Mouse (Mus musculus) frontal cortex, postnatal 25 days (tissue): Measurements from ENCODE around the gene Hmgcs1.
"Not testable (repeated sequence)": the region's sequence is repeated elsewhere in the genome, so short reads cannot be mapped to it uniquely, and the experiment has no call there.

Experiments used
- DNase-seq, 2 experiments: peaks; one replicate each; pipeline ENCODE4 v3.0.0; 2022; ENCODE audit warnings: low spot score in 2 of 2

The Hmgcs1 gene

DNA sequence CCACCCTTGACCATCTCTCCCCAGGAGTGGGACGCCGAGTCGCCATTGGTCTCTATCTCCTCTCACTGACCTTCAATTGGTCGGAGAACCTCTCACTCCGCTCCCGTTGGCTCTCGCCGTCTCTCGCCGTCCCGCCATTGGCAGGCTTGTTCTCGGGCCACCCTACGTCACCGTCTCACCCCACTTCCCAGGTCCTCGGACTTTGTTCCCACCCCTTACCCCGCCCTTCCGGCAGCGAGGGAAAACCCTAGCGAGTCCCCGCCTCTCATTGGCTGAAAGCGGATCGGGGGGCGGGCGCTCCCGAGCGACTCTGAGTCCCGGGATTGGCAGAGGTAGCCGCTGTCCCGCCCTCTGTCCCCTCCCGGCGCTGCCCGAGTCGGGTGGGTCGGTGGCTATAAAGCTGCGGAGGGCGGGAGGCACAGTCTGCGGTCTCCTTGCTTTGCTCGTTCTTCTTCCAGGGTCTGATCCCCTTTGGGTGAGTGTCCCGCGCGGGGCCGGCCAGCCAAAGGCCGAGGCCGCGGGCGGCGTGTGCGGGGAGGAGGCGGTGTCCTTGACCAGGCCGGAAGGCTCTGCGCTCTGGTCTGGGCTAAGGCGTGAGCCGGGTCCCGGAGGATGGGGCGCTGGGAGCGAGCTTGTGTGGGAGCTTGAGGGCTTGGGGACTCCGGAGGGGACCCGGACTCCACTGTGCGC lies at the start of gene Hmgcs1:
Hmgcs1 (plus strand) TSS at position 341 of the 690 bp plus-strand sequence.
- DNase-seq: peak; percentile 92 to 97

DNA sequence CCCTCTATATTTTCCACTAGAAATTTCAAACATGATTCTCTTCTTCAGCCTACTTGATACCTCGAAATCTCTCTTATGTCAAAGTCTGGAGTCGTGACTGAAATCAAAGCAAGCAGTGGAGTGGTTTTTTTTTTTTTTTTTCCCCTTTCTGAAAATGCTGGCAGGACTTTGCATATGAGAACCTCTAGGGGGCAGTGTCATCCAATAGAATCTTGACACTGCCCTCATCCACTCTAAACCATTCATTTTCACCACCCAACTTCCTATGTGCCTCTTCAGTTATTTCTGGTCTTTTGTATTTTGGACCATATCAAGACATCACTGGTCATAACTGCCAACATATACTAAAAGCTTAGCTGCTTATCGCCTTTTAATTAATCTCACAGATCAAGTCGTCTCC lies 49.7 kb upstream of the Hmgcs1 start:
- DNase-seq: no peak

DNA sequence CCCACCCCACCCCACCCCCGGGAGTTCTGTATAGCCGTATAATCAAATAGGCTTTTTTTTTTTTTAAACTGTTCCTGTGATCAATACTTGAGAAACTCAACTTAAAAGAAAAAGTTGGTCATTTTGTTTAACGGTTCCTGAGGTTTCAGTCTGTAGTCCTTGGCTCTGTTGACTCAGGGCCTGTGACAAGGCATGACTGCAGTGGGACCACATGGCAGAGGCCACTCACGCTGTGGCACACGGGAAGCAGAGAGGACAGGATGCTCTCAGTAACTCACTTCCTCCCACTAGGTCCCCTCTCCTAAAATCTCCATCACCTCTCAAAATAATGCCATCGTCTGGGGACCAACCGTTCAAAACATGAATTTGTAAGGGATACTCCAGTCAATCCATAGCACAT lies 49.0 kb upstream of the Hmgcs1 start:
- DNase-seq: no peak

DNA sequence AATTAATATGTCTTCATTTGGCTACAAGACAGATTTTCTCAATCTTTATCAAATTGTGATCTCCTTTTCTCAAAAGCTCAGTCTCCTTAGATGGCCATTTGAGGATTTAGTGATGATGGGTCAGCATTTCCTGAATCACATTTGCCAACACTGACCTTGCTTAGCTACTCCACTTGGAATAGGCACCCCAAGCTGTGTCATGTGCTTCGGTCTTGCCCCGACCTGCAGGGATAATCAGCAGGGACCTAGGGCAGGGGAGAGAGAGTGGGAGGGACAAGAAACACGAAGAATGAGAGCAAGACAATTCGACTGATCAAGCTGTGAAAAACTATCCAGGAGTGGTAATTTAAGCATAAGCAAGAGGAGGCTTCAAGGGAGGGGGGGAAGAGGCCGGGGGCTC lies 45.4 kb upstream of the Hmgcs1 start:
- DNase-seq: no peak

DNA sequence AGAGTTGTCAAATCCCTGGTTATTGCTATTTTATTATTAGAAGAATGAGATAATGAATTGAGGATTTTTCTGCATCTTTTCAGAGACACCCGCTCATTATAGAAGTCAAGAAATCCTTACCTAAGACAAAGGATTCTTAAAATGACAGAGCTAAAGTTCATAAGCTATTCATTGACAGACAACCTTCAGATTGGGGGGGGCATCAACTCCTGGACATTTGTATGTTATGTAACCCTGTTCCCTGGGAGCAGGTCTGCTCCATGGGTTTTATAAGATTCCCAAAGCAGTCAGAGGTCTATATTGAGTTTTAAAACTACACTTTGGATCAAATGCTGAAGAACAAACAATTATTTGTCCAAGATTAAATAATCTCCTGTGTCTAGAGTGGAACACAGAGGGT lies 43.7 kb upstream of the Hmgcs1 start:
- no peak for DNase-seq

DNA sequence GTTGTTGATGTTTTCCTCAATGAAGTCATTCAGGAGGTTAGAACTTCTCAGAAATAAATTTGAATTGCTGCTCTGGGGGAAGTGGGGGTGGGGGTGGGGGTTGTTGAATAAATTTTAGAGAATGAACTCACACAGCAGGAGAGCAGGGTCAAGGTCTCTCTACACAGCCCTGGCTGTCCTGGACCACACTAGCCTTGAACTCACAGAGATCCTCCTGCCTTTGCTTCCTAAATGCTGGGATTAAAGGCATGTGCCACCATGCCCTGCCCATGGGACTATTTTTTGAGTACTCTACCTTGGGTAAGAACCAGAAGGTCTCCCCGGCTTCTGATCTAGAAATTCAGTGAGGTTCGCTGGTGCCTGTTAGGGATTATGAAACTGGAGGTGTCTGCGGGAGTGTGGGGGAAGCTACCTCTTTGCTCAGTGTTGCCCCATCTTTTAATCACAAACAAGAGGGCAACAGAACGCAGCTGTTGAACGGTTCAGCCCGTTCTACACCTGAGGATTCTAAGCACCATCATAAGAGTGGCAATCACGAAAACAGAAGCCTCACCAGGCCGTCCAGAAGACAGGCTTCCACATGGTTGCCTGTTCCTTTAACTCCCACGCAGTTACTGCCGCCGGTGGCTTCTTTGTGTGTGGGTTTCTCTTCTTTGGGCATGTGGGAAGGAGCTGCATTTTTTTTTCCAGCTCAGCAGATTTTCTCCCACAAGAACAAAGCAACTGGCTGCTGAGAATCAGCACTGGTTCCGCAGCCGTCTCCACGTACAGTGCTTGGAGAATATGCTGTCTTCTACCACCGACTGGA lies 41.1 kb upstream of the Hmgcs1 start:
- peak in 1 of 2 experiments; percentile 18 for DNase-seq

DNA sequence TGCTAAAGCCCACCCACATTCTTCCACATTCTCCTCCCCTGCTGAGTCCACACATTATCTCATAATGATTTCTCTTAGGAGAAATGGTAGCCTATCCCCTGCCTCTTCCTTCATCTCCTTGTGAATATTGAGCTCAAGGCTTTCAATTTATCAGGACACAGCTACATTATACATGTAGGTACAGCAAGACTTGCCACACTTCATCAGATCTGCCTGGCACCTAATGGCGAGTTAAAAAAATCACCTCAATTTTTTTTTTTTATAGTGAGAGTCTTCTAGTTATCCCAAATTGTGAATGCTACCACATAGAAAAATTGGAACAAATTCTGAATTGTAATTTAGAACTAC lies 40.5 kb upstream of the Hmgcs1 start:
- DNase-seq: no peak

DNA sequence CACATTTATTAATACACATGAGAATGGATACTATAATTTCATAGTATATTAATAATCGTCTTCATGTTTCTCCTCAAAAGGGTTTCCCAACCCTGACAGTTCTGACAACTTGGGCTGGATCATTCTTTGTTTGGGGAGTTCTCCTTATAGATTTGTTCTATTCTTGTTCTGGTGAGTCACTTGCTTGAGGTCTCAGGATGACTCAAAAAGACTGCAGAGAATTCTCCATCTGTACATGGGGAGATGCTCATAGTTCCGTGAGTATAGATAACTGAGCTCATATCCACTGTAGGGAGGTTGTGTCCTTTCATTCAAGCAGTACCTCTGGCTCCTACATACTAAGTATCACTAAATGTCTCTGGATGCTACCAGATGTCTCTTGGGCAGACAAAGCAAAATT lies 35.4 kb upstream of the Hmgcs1 start:
- no peak for DNase-seq

DNA sequence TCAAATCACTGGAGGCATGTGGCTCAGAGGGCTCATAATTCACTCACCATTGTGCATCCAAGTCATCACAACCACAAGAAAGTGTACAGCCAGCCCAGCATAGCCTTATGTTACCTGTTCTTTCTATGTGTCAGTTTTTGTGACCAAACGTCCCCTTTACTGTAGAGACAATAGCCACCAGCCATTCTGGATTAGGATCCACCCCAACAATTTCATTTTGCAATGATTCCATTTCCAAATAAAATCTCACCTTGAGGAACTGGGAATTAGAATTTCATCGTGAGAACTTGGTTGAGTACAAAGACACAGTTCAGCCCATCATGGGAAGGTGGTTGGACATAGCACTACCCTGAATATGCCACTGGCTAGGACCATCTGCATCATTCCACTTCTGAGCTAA lies 33.9 kb upstream of the Hmgcs1 start:
- DNase-seq: no peak

DNA sequence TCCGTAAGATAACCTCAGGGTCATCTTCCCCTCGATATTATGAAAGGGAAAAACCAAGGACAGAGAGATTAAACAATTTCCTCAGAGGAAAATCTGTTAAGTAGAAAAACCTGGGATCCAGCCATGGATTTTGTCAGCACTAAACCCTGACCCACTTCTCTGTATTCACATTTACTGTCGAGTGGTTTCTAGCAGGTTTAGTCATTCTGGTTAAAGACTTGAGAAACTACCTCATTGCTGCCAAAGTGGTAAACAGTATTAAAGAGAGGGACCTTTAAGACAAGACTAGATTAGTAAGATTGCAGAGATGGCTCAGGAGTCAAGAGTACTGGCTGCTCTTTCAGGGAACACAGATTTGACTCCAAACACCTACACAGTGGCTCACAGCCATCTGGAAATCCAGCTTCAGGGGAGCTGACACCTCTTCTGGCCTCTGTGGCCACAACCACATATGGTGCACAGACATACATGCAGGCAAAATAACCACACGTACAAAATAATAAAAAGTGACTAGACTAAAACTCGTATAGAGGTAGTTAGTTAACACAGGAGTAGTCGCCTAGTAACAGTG lies 33.2 kb upstream of the Hmgcs1 start:
- DNase-seq: no peak

DNA sequence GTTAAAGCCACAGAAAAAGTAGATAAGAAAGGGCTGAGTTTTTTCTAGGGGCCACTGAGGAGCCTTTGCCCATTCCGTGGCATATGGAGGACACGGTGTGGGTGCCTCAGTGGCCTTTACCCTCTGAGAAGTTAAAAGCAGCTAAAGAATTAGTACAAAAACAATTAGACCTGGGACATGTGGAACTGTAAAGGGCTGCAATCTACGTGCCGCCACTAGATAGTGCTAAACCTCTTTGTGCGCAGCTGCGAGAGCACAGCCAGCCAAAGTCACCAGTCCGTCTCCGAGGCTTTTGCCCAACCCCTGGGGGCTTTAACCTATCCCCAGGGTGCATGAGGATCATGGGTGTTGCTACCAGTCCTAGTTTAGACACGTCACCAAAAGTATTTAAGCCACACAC lies 28.8 kb upstream of the Hmgcs1 start:
- not testable (repeated sequence) for DNase-seq

DNA sequence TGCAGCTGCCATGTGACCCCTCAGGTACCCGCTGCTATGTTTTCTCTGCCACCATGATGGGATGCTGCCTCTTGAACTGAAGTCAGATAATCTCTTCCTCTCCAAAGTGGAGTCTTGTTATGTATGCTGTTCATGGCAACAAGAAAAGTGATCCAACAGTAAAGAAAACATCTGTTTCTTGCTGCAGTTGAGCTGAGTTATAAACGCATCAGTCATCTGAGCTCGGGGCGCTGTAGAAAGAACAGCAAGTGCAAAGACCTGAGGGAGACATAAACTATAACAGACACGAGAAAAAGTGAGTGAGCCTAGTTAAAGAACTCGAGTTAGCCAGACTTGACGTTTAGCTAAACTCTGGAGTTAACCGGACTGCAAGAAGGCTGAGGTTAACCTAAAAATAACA lies 11.4 kb upstream of the Hmgcs1 start:
- DNase-seq: no peak

DNA sequence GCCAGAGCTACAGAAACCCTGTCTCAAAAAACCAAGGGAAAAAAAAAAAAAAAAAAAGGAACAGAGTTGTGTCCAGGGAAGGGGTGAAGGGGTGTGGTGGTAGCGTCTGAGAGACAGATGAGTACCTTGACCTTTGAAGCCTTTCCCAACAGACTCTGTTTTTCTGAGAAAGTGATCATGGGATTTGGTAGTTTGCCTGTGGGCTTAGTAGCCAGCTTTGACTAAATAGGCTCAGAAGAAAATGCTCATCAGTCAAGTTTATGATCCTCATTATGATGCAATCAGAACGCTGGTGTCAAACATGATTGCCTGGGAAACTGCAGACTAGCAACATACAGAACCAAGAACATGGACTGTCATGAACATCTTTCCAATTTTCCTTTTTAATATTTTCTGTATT lies 10.5 kb upstream of the Hmgcs1 start:
- DNase-seq: no peak

DNA sequence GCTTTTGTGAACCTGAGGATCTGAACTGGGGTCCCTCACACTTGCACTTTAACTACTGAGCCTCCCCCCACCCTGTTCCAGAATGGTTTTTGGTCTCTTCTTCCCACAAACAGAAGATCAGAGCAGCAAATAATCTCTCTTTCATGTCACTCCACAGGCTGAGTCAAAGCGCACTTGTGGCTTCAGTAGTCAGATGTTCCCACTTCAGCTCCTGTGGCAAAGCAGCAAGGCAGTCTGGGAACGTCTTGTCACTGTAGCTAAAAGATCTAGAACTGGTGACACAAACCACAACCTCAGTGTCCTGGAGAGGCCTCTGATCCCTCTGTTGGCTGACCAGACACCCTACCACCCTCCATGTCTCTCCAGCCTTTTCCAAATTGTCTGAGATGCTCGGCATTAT lies 9.0 kb upstream of the Hmgcs1 start:
- DNase-seq: no peak

DNA sequence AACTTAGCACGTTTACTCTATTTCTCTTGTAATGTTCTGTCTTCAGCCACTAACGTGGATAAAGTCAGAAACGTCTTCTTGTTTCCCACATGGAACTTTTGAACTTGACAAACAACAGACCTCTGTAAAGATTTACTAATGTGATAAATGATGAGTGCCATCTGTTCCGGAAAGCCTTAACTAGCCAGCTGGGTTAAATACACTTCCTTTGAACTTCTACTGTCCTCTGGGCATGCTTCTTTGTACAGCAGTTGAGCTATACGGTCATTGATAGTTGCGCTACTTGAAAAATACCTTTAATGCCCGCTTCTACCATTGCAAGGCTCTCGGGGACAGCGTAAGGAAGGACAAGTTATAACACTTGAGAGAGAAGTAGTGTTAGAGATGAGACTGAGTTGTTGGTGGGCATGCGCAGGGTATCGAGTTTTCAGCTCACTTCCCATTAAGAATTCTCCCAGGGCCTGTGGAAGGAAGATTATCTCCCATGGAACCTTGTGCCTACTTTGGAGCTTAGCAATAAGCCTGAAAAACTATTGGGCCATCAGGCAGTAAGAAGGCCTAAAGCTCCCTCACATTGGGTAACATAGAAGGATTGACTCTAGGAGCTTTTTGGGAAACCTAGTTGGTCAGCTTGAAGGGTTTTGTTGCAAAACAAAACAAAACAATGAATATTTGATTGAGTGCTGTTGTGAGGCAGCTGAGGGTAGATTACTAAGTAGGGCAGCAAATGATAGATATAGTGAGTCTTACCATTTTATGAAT lies 5.6 kb upstream of the Hmgcs1 start:
- DNase-seq: no peak

DNA sequence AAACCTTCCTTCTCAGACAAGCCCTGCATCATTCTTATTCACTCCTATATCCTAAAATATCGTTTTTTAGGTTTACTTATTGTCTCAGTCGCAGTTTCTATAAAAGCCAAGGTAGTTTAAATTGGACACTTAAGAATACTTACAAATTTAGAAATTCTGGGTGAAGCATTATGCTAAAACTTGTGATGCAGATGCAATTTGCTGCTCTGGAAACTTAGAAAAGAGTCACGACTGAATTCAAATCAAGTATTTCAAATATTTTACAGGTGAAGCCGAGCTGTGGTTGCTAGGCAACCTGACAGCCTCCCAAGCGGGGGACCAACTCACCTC lies 505 bp upstream of the Hmgcs1 start:
- DNase-seq: no peak

DNA sequence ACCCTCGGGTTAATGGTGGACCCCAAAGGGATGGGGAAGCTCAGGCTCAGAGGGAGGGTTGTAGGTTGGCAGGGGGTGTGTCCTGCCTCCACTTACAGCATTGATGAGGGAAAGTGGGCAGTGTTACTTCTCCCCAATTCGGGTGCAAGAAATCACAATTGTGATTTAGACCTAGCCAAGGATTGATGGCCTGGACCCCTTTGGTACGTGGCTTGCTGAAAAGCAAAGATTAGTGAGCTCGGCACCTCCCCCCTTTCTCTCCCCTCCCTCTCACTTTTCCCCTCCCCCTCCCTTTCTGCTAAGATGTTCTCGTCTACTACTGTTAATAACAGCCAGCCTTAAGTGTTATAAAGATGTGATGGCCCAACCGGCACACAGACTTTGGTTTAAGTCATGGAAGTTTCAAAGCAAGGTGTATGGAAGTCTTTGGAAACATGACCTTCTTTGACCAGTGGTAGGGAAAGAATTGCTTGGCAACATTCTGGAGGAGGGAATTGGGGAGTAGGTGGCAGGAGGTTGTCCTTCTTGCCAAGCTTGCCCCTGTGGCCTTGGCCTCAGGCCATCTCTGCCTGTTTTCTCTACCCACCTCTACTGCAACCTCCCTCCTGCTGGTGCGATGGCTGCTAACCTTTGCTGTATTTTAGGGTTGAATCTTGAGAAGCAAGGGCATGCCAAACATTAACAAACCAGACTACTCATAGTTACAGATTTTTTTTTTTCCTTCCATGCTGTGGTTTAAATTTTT lies 869 bp downstream of the Hmgcs1 start:
- DNase-seq: no peak

DNA sequence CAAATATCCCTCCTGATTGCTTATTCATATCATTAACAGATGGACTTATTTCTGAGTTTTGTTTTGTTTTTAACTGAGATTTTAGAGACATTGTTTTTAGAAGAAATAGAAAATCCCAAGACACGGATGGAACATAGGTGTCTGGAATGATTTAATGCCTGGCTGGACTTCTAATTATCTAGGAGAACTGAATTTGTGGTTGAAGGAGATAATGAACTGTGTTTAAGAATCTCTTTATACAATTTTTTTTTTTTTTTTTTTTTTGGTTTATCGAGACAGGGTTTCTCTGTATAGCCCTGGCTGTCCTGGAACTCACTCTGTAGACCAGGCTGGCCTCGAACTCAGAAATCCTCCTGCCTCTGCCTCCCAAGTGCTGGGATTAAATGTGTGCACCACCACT lies 1.8 kb downstream of the Hmgcs1 start:
- DNase-seq: not testable (repeated sequence)

DNA sequence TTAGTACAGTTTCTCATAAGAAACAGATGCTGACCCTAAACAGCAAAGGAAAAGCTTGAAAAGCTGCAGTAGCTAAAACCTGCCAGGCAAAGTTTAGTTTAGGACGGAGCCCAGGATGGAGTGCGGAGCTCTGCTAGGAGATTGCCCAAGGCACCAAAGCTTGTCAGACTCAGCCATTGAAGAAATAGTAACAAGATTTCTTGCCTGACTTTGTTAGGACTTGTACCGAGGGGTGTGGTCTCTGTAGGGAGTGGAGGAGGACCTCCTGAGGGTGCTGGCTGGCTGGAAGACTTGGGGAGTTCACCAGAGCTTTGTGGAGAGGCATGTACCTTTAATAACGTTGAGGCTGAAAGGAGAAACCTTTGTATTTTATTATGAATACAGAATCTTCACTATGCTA lies 5.5 kb downstream of the Hmgcs1 start:
- no peak for DNase-seq

DNA sequence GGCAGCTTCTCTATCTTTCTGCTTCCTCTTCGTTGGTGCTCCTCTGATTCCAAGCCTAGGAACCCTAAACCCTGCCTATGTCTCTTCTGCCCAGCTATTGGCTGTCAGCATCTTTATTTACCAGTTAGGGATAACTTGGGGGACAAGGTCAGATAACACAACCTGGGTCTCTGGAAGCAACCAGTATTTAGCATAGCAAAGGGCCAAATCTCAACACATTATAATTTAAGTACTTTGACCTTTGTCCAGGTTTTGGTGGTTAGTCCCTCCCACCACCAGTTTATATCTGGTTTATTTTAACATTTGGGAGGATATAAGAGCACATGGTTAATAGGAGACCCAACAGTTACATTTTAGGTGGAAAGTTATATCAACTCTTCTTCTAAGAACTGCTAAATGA lies 6.3 kb downstream of the Hmgcs1 start:
- DNase-seq: no peak

DNA sequence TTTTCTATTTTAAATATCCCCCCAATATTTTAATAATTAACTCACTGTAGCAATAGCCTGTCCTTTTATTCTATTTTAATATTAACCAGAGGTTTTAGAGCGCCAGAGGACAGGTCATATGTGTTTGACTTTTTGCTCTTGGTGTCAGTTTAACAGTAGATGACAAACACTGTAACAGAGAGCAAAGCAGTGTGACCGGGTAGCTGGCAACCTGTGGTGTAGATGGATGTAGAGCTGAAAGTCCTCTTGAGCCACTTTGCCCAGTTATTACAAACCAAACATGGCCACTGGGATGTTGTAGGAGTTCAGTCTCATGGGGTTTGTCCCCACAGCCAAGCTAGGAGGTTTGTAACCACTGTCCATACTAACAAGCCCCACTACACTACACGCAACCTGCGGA lies 8.3 kb downstream of the Hmgcs1 start:
- no peak for DNase-seq

DNA sequence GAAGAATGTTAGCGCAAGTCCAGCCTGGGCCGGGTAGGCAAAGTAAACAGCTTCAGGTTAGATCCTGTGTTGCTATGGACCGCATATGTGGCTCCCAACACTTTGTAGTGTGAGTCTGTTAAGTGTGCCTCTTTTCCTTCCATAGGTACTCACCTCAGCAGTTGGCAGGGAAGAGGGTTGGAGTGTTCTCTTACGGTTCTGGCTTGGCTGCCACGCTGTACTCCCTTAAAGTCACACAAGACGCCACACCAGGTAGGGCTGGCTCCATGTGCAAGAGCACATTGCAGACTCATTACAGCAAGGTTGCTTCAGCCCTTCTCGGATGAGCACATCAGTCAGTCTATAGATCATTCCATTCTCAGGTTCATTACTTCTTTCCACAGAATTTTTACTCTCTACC lies 14.1 kb downstream of the Hmgcs1 start:
- no peak for DNase-seq
